Mouse (Mus musculus) brain, embryonic 14.5 days (tissue): ENCODE results near the gene Mark2.

ENCODE experiments used
- CTCF ChIP-seq: fragments of 200-500 bp; IDR thresholded peaks from 2 replicates; pipeline ENCODE4 v1.5.1; 2012; ENCODE audit warnings: inconsistent platforms, mild to moderate bottlenecking, moderate library complexity, borderline replicate concordance; ENCODE audit not compliant: insufficient read depth, insufficient read length; ENCODE audit errors: extremely low read depth
- POLR2A ChIP-seq: fragments of 200-500 bp; IDR thresholded peaks from 2 replicates; pipeline ENCODE4 v1.6.1; 2012; ENCODE audit warnings: mild to moderate bottlenecking, inconsistent platforms, borderline replicate concordance; ENCODE audit not compliant: poor library complexity, insufficient read depth, insufficient read length, severe bottlenecking; ENCODE audit errors: extremely low read depth

DNA sequence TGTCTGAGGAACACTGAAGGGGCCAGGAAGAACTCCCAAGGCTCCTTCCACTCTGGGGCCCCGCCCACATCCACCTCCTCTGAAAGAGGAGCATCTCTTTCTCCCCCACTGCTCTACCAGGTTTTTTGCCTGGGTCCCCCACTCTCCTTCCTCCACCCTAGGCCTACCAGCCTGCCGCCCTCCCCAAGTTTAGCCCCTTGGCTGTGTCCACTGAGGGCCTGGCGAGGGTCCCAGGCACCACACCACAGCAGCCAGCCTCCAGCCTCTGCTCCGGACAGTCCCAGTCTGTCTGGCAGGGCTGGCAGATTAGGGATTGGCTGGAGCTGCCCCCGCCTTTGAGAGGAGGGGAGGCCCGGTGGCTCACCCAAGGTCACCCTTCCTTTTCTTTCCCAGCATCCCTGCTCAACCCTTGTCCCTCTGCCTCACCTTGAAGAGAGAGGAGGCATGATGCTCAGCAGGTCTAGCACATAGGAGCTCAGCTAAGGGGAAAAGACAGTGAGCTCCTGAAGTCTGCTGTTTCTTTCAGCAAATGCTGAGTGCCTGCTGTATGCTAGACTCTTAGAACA, 76.8 kb downstream of the Mark2 start:
- TF ChIP-seq CTCF (no peak), POLR2A (no peak)
